Mouse (Mus musculus) adrenal gland, postnatal 36 days (tissue): Measurements from ENCODE around the gene Mdfic. TPM values are rescaled to one million over a fixed set of nuclear protein-coding genes. Genes with fewer than 3 reads are reported as not detected.

Source experiments
- DNase-seq, 2 experiments: peaks; one replicate each; pipeline ENCODE4 v3.0.0; 2021; ENCODE audit warnings: mixed read lengths in 1 of 2
- total RNA-seq, 2 experiments: library from RNA; stranded (reverse); gene quantifications; 2 replicates each; pipeline ENCODE4 v1.2.3; 2021

Mdfic gene
- total RNA-seq, 2 experiments from 2014 or later: 55.2 to 71.3 TPM

DNA sequence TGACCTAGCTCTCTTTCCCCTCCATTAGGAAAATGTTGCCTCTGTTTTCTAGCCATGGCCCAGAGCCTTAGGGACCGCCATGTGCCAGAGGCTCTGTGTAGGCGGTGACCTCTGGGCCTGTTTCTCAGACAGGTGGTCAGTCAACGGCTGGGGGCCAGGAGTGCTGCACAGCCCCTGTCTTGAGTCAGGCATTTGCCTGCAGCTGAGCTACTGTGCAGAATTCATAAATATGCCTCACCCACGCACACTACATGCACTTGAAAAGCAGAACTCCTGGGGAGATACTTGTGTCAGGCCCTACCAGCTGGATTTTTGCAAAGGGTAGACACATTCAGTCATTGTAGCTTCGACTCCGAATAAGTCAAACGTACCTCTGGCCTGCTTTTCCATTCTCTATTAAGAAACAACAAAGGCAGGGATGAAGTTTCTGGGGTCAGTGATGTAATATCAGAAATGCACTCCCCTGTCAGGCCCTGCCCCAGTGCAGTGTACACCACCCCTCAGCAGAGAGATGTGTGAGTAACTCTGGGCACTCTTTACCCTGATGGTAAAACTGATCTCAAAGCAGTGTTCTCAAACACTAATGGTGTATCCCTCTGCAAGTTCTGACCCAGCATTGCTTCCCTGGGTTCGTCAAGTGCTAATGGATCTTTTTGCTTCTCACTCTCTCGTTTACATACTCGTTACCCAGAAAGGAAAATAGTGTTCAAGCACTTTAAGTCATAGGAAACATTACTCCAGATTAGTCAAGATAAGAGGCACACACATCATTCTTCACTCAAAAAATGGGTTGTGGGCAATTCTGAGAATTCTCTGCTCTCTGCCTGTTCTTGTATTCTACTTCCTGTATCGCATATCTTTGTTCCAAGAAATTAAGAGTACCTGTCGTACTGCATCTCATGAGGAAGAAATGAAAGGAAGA is 72.5 kb downstream of the Mdfic start:
- DNase-seq: peak in 1 of 2 experiments; percentile 42

- DNase-seq: peak; percentile 77 to 85
Observed at GRCm38 (mm10) chr6:15793602-15794345, 73.3 kb downstream of the Mdfic start.

GRCm38 (mm10) chr6:15794801-15795200 is 74.3 kb downstream of the Mdfic start:
- DNase-seq: no peak

- DNase-seq: no peak
Observed at GRCm38 (mm10) chr6:15807382-15807781, 86.9 kb downstream of the Mdfic start.

DNA sequence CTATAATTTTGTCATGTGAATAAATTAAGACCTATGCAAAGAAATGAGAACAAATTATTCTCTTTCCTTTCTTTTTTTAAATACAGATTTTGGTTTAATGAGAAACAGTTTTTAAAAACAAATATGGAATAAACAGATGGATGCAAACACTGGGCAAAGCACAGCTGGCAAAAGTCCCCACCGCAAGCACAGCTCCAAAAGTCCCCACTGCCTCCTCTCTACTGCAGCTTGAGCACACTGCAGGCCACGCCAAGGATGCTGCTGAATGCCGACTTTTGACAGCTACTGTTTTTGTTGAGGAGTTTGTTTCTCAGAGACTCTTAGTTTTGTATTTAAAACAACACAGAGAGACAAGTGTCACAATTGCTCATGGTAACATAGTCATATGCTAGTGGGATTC is 104.8 kb downstream of the Mdfic start:
- DNase-seq: no peak

DNA sequence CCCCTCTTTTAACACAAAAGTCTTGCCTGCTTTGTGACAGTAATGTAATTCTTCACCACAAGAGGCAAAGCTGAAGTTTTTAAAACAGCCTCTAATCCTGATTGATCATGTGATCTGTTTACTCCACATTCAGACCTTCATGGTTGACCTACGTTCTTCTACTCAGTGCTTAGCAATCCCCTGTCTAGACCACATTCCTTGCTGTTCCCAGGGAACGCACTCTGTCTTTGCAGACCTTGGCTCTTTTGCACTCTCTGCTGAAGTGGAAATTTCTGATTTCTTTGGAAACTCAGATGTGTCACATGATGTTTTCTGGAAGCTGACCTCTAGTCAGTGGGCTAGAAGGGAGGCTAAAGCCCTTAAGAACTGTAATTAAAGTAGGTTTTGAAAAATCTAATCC is 109.4 kb downstream of the Mdfic start:
- no peak for DNase-seq

DNA sequence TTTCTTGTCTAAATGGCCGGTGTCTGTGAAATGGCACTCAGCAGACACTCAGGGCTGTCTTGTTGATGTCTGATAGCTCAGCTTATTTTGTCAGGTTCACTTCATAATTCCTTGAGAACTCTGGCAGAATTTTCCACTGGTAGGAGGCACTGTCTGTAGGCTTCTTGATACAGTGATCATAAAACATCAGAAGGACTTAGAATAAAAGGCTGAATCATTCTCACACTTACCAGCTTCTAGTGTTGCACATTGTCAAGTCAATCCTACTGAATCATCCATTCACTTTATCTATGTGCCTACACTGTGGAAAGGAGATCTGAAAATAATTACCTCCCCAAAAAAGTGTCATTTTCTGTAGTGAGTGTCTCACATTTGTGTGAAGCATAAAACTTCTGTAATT is 110.2 kb downstream of the Mdfic start:
- DNase-seq: no peak

DNA sequence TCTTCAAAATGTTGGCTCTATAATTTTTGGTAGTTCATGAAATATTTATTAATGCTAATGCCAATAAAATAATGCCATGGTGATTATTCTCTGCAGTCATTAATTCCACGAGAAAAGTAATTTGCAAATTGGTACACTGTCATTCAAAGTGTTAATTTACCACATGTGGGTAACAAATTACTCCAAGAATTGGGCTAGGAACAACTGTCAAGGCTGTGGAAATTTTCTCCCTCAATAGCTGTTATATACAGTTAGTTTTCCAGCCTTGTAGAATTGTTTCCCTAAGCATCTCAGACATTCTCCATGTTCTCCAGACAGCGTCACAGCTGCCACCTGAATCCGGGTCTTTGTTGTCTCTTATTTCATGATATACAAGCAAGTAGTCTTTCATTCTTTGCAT is 117.2 kb downstream of the Mdfic start:
- no peak for DNase-seq

DNA sequence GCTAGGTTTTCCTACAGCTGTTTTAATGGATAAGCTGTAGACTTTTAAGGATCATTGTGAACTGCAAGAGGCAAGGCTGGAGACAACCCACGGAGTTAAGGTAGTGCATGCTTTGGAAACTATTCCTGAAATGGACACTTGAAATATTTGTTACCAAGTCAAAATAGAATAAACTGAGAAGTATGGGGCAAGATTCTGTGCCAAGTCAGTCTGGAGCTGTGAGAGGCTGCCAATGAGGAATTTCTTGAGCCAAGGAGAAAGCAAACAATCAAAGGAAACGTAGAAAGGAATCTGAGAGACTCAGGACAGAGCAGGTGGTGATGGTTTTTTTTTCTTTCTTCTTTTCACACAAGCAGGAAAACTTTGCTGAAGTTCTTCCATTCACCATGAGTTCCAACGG is 119.4 kb downstream of the Mdfic start:
- DNase-seq: no peak

GRCm38 (mm10) chr6:15840429-15840828 is 120.0 kb downstream of the Mdfic start:
- DNase-seq: no peak

- DNase-seq: no peak
Observed at GRCm38 (mm10) chr6:15841476-15842209, 121.2 kb downstream of the Mdfic start.

DNA sequence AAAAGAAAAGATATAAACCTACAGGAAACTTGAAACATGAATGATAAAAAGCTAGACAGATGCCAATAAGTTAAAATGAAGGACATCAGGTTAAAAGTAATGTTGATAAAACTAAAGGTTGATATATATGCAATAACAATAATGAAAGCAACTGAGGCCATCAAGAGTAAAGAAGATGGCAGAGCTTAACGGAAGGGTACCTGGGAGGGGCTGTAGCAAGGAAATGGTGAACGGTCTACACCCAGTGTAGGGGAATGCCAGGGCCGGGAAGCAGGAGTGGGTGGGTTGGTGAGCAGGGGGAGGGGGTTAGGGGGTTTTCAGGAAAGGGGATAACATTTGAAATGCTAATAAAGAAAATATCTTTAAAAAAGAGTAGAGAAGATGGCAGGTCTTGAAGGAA is 122.8 kb downstream of the Mdfic start:
- no peak for DNase-seq

- peak in 1 of 2 experiments; percentile 9 for DNase-seq
Observed at GRCm38 (mm10) chr6:15845711-15846342, 125.4 kb downstream of the Mdfic start.
